Mouse (Mus musculus): ENCODE data around the gene Esp22. TPM values are rescaled to one million over a fixed set of nuclear protein-coding genes. Genes with fewer than 3 reads are reported as not detected.

Esp22 gene
- polyA plus RNA-seq (2017; shearing (Covaris generic)): not detected

GRCm38 (mm10) chr17:39095034-39095433 lies at the start of gene Esp22:
Esp22 (plus strand) TSS chr17:39095334.

GRCm38 (mm10) chr17:39076937-39077336 lies 18.2 kb upstream of the Esp22 start, which contains the start of gene Esp23:
Esp23 (minus strand) TSS chr17:39077037.

Other genes with a start within 250 kb of the Esp22 start
- gene Esp24, start 58.6 kb upstream of the Esp22 start, polyA plus RNA-seq (2017; shearing (Covaris generic)): not detected
- gene Gm21903, start 52.0 kb upstream of the Esp22 start, polyA plus RNA-seq (2017; shearing (Covaris generic)): not detected
- not detected for gene Esp23, start 18.3 kb upstream of the Esp22 start, polyA plus RNA-seq (2017; shearing (Covaris generic))